Mouse (Mus musculus) ES-Bruce4 (cell line): ENCODE results near the gene Mylk.

Experiments
- CTCF ChIP-seq: IDR thresholded peaks from one replicate; pipeline ENCODE4 v1.8.1; 2011; ENCODE audit warnings: low read depth, low read length
- POLR2A ChIP-seq: IDR thresholded peaks from one replicate; pipeline ENCODE4 v1.8.1; 2011; ENCODE audit warnings: low read length; ENCODE audit not compliant: insufficient read depth

- no peak for TF ChIP-seq POLR2A
- no peak for TF ChIP-seq CTCF
Observed at GRCm38 (mm10) chr16:34939951-34940350, 194.9 kb downstream of the Mylk start.
